Mouse (Mus musculus): ENCODE results near the gene Cep350.

Cep350 gene

DNA sequence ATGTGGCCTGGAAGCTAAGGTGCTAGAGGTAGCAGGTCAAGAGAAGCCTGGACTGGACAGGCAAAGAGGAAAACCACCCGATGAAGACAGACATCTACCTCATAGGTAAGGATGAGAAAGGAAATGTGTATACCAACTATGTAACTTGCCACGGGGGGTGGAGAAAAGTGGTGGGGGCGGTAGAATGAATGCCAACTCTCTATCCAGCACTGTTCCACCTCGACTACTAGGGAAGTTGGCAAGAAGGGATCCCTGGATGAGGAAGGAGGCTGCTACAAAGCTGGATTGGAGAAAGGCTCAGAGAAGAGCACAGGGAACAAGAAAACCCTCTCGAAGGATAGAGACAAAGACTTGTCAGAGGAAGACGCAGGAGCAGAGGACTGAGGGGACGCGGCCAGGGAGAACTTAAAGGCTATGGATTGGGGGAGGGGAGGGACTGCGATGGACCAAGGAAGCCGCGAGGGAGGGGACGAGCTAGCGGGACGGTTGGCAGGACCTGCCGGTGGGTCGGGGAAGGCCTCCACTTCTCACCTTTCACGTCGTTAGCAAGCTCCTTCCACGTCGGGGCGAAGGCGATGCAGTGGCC is 161.0 kb downstream of the Cep350 start:
- DNase-seq (ENCODE audit: extremely low read depth, insufficient read length, low spot score) = no peak

DNA sequence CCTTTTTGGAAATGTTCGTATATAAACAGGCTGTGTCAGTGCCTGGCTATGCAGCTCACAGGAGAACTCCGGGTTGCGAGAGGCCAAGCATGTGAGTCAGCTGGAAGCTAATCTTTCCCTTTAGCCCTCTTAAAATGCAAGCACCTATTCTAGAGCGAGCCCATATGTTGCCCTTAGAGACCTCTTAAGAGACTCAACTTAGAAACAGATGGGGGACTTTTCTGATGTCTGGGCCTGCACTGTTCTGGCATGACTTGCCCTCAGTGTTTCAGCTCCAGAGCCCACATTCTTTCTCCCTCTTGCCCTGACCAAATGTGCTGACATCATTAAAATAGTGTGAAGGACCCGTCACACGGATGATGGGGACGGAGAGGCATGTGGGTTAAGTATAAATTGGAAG is 162.4 kb downstream of the Cep350 start:
- peak; percentile 50 for DNase-seq (ENCODE audit: extremely low read depth, insufficient read length, low spot score)

DNA sequence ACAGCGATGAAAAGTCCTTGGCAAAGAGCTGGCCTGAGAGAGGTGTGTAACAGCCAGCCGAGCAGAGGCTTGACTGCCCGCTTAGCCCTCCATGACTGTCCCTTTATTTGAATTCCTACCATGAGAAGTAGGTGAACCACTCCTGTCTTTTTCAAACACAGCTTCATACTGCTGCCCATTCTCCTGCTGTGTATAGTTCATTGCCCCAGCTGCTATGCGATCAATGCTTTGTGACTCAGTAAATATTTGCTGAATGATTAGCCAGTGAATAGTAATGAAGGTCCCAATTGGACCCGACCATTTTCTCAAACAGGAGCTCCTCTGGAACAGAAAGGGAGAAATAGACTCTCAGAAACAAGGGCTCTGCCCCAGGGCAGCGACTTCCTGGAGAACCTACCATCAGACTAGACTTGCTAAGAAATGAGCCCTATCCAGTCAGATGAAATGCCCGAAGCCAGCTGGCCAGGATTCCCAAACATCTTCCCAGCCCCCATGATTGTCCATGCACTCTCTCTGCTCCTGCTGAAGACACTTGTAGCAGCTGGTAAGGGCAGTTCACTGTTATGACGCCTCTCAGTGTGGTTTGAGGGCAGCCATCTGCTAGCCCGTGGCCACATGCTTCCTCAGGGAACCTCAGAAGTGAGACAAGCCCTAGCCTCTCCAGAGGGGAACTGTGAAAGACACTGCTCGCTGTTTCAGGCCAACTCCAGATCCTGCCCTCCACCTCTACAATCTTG is 163.2 kb downstream of the Cep350 start:
- peak; percentile 36 for DNase-seq (ENCODE audit: extremely low read depth, insufficient read length, low spot score)

DNA sequence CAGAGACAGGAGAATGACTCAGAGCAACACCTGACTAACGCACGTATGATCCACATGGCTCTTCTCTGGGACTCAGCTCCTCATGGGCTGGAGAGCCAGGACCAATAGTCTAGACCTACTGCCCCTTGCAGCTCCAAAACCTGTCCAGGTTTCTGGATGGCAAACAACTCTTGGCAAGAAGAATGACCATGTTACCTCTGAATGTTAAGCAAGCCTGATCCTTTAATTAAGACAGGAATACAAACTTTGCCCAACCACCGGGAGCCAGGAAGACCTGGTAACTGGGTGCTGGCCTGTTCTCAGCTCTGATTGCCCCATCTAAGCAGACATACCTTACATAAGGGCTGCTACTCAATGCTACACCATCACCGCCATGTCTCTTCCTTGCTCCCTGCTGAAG is 164.8 kb downstream of the Cep350 start:
- no peak for DNase-seq (ENCODE audit: extremely low read depth, insufficient read length, low spot score)

DNA sequence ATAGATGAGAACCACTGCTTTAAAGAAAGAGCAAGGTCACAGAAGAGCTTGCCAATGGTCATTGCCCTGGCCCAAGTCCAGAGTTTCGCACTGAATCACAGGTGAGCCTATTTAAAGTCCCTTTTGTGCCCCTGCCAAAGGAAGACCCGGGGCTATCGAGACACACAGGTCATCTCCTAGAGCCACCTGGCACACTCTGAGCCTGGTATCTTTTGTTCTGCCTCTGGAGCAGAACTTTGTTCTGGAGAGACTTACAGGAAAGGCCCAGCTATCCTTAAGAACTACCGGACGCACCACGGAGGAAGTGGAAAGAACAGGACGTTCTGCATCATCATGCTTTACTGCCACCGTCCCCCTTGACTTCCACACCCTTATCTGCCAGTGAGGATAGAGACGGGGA is 167.4 kb downstream of the Cep350 start:
- no peak for DNase-seq (ENCODE audit: extremely low read depth, insufficient read length, low spot score)

DNA sequence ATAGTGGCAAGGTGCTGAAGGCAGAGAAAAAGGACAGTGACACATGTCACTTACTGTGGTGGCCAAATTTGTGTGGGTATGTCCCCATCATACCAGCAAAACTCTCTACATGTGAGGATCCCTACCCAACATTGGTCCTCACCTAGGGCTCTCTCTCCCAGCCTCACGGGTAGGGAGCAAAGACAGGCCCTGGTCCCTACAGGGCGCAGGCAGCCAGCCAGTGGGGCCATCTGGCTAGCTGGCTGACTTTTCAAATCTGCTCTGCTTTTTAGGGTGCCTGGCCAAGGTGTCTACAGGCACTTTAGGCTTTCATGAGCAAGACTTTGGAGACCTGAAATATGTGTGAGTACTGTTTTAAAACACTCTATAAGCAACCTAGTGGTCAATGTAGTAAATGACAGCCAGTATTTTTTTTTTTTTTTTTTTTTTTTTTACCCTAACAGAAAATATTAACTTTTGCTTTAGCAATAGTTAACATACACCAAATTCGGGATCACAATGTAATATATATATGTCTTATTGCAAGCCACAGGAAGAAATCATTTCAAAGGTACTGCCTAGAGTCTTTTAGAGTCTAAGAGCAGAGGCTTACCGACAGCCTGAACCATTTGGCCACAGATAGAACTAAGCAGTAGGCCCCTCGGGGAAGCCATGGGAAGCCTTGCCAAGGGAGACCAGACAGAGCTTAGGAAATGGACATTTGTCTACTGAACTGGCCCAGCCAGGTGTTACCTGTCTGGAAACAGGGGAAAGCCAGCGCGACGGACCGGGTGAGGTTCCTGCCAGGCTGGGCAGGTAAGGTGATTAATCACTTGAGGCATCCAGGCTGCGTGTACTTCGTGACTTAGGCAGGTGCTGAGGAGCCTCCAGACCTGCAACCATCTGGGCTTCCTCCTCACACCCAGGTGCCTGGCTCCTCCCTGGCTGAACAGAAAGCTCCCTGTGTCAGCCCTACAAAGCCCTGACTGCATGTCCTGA is 171.8 kb downstream of the Cep350 start:
- DNase-seq (ENCODE audit: extremely low read depth, insufficient read length, low spot score) = no peak

DNA sequence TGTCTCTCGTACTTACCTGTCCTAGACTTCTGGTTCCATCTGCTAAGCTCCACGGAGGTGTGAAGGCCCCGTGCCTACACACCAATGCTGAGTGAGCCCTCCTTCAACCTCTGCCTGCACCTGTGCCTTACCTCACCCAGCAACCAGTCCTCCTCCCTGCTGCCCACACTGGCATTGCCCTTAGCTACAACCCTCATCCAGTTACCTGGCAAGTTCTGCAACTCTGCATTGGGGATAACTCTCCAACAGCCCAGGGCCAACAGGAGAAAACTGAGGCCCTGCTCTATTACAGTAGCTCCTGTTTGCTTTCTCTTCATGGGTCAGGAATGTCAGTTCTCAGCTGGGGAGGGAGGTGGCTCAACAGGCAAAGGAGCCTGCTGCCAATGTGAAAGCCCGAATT is 175.1 kb downstream of the Cep350 start:
- DNase-seq (ENCODE audit: extremely low read depth, insufficient read length, low spot score) = no peak

DNA sequence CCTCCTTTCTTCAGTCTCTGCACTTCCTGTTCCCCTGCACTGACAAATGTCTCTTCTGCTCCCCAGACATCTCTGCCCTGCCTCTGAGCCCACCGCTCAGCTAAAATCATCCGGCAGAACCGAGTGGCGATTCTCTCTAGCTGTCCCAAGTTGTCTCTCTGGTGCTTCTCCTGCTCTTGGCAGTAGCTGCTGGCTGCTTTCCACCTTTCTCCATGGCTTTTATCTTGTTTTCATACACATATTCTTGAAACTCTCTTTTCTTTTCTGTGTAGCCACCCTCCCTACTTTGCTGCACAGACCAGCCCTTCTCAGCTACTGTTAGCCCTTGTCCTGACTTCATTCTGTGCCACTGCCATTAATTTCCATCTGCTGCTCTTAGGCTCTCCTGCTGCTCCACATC is 175.6 kb downstream of the Cep350 start:
- DNase-seq (ENCODE audit: extremely low read depth, insufficient read length, low spot score) = no peak

DNA sequence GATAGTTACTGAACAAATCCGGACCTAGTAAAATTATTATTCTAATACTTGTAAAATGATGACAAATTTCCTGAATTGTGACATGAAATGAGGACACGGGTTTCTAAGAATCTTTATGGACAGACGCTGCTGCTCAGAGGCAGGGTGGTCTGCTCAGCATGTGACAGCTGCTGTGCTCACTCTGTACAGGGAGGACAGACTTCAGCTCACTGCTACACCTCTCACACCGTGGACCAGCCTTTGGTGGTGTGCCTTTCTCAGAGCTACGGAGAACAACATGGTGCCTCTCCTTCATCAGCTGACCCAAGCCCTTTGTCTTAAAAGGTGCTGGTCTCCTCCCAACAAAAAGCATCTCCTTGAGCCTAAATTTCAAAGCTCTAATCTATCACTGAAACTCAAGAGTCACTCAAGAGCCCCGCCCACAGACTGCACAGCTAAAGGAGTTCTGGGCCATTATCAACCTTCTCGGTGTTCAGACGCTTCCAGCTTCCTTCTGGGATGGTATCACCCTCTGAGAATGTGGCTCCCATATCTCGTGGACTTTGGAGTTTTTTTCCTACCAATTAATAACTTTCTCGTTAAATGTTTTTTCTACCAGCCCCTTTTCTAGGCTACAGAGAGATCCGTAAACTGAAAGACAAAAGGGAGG is 176.2 kb downstream of the Cep350 start:
- no peak for DNase-seq (ENCODE audit: extremely low read depth, insufficient read length, low spot score)

DNA sequence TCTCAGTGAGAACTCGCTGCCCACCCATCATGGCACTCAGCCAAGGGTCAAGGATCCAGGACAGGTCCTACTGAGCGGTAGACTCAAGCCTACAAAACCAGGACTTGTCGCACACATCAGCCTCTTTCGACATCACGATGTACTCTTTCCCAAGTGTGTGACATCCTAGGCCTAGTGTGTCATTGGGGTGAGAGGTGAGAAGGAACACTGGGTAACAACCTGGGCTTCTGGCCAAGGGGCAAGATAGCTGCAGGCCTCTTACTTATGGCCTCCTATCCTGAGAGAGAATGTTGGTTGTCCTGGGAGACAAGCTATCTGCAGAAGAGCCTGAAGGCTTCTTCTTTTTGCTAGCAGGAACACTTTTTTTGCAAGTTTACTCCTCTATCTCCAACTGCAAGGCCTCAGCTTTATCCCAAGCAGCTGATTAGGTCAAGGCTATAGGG is 177.2 kb downstream of the Cep350 start:
- DNase-seq (ENCODE audit: extremely low read depth, insufficient read length, low spot score) = no peak

Data from 3134 (cell line).